Mouse (Mus musculus) Patski (cell line): ENCODE measurements at regions not wholly inside any gene's neighbourhood (a gene's known extent, or its start where the extent isn't known, plus 50 kb on each side); places are given as distances from the start of the nearest gene placed in this dataset.

Experiments
- ATAC-seq: fragments of 100-300 bp; one replicate; pipeline ENCODE4 v1.8.0; 2021
- CTCF ChIA-PET: fragments of 350-600 bp; sonication (Branson Sonifier 250); formaldehyde crosslinking; loops from one replicate; lab custom pipeline; 2022; ENCODE audit warnings: inconsistent platforms; lab: Charles Lee
- POLR2A ChIA-PET: fragments of 350-600 bp; sonication (Branson Sonifier 250); formaldehyde crosslinking; loops from one replicate; lab custom pipeline; 2022; ENCODE audit warnings: antibody characterized with exemption, inconsistent platforms; lab: Charles Lee
- DNase-seq: peaks from one replicate; pipeline ENCODE4 v3.0.0-alpha.2; 2011; ENCODE audit warnings: low read depth, low spot score
- H3K27me3 ChIP-seq: fragments of 371-371 bp; one replicate; pipeline ENCODE4 v1.5.1; 2021
- CTCF ChIP-seq: fragments of 100-300 bp; IDR thresholded peaks from one replicate; pipeline ENCODE4 v1.5.1; 2021
- in situ Hi-C: fragments of 300-500 bp; cut with MboI; formaldehyde crosslinking; loops from 3 replicates; pipeline ENCODE4 v1.11.1; 2018; ENCODE audit warnings: low pct_unique_long_range_greater_than_20kb, mixed read lengths

DNA sequence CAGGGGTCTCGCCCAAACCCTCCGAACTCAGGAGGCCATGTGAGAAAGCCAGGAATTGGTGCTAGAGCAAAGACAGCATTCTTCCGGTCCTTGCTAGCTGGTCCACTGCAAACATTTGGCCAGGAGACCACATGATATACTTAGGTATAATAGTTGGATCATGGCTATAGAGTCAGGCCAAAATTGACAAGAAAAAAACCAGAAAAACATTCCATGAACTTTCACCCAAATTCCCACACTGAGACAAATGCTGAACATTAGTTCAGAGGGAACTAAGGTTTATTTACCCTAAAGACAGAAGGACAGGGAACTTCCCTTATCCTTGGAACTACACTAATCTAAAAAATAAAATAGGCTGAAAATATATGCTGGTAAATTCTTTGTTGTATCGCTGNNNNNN lies 82.8 kb downstream of the Sox4 start:
- in situ Hi-C loops = no loop called here
- POLR2A ChIA-PET = no interaction called here
- DNase-seq = no peak
- ATAC-seq = no peak
- no peak for TF ChIP-seq CTCF
- no peaks in the 10 kb centered on the region for H3K27me3 ChIP-seq
- CTCF ChIA-PET = no interaction called here

DNA sequence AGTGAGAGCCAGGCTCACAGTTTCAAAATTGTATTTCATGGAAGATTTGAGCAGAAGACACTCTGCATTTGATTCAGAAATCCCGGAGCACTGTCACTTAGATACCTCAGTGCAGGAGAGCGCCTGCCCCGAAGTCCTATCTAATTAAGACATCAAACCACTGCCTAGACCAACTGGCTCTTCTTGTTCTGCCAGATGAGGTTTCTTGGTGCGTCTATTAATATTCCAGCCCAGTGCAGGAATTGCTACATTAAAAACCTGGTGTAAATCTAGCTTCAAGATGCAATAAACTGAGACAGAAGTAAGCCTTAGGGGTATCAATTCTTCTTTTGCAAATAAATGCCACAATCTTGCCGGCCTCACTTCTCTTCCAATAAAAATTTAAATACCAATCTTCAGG lies 86.3 kb downstream of the Sox4 start:
- no peak for ATAC-seq
- ChIA-PET POLR2A (no interaction called here), CTCF (no interaction called here)
- no peaks in the 10 kb centered on the region for H3K27me3 ChIP-seq
- no peak for DNase-seq
- in situ Hi-C loops = no loop called here
- TF ChIP-seq CTCF = no peak

DNA sequence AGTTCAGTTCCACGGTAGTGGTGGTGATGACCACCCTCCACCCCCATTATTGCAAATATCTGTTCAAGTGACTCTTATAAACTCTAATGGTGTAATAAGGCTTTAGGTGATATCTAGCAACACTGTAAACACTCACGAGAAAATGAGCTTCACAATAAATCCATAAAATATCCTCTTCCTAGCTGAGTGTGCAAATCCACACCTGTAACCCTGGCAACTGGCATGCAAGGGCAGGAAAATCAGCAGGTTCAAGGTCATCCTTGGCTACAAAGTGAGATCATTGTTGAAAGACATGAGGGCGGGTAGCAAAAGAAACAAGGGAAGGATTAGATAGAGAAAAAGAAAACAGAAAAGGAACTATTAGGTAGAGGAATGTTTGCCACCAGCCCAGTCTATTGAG lies 86.8 kb downstream of the Sox4 start:
- ATAC-seq = no peak
- TF ChIP-seq CTCF = no peak
- in situ Hi-C loops = no loop called here
- ChIA-PET CTCF (no interaction called here), POLR2A (no interaction called here)
- no peaks in the 10 kb centered on the region for H3K27me3 ChIP-seq
- DNase-seq = no peak

DNA sequence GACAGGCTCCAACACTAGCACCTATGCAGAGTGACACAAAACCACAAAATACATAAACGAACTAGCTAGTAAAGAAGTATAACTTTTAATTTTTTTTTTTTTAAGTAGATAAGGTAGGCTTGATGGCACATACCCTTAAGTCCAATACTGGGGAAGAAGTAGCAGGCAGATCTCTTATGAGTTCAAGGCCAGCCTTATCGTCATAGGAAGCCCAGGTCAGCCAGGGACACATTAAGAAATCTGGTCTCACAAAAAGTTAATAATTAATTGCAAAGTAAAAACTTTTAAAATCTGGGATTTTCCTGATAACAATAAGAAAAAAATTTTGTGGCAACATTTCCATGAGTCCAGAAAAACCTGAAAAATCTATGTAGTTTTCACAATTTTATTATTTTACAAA lies 92.9 kb downstream of the Sox4 start:
- ATAC-seq = no peak
- ChIA-PET POLR2A (no interaction called here), CTCF (no interaction called here)
- no peaks in the 10 kb centered on the region for H3K27me3 ChIP-seq
- no peak for DNase-seq
- TF ChIP-seq CTCF = no peak
- in situ Hi-C loops = no loop called here

DNA sequence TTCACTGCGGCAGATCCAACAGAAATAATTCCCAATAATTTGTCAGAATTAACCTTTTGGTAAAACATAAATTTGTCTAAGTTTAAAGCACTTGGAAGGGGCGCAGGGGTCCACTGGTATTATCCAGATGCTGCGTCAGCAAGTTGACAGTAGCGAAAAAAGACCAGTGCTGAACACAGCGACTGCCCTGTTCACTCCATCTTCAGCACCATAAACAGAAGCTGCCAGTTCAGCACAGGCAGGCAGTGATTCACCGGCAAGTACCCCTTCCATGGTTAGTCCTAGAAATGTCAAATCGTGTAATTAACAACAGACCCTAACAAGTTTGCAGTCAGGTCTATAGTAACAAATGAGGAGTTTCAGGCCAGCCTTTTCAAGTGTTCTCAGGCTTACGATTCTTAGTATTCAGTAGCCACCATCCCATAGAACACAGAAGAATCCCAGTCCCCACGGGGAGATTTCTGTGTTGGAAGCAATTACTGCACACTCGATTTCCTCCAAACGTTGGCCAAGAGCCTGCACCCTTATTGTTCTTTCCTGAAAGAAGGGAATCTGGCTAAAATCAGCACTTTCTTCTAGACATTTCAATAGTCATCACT lies 93.6 kb downstream of the Sox4 start:
- H3K27me3 ChIP-seq = no peaks in the 10 kb centered on the region
- ChIA-PET POLR2A (interaction anchor here (0.6 kb wide), 1 partner anchor 13 kb away, joined by 3 read pairs; no protein-coding TSS in a partner anchor), CTCF (interaction anchor here (1.4 kb wide), 1 partner anchor 8 kb away, joined by 5 read pairs; no protein-coding TSS in a partner anchor)
- in situ Hi-C loops = no loop called here
- ATAC-seq (no peak), DNase-seq (no peak)
- no peak for TF ChIP-seq CTCF

DNA sequence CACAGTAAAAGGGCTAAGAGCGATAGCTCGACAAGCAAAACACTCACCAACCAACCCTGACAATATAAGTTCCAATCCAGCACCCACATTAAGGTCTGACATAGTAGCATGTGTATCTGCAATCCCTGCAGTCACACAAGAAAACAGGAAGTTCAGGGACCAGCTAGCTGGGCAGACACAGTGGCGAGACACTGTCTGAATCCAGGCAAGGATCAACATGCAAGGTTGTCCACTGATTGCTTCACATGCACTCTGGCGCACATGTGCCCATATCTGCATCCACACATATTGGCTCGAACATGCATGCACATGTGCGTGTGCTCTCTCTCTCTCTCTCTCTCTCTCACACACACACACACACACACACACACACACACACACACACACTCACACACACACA lies 95.5 kb downstream of the Sox4 start:
- no peak for TF ChIP-seq CTCF

DNA sequence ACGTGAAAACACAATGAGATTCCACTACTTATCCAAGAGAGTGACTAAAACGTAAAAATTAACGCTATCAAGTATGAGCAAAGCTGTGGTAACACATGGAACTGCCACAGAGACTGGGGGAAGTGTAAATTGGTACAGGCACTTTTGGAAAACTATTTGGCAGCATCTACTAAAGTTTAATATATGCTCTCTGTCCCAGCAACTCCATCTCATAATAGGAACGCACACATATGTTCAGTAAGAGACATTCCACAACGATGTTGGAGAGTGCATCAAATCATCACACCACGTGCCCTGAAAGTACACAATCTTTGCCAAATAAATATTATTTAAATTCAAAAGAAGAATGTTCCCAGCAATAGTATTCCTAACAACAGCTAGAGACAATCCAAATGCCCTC lies 96.3 kb downstream of the Sox4 start:
- in situ Hi-C loops = no loop called here
- CTCF ChIA-PET = no interaction called here
- POLR2A ChIA-PET = no interaction called here
- DNase-seq = no peak
- TF ChIP-seq CTCF = no peak
- no peaks in the 10 kb centered on the region for H3K27me3 ChIP-seq
- ATAC-seq = no peak

More for the DNA sequence above, 95.5 kb downstream of the Sox4 start:
- ATAC-seq = no peak
- no peaks in the 10 kb centered on the region for H3K27me3 ChIP-seq
- in situ Hi-C loops = no loop called here
- no peak for DNase-seq
- POLR2A ChIA-PET = no interaction called here
- CTCF ChIA-PET = no interaction called here

DNA sequence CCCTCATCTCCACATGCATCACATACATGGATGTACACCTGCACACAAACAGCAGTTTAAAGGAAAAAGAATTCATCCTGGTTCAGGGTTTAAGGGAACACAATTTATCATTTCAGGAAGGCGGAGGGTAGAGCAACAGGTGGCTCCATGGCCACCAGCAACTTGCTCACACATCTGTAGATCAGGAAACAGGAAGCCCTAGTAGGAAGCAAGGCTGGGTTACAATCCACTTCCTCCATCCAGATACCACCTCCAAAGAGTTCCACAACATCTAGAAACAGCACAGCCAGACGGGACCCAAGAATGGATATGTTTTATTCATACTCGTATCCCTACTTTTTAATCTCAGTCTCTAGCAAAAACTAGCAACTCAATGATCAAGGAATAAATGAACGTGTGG lies 97.0 kb downstream of the Sox4 start:
- CTCF ChIA-PET = no interaction called here
- H3K27me3 ChIP-seq = no peaks in the 10 kb centered on the region
- DNase-seq (no peak), ATAC-seq (no peak)
- TF ChIP-seq CTCF = no peak
- in situ Hi-C loops = no loop called here
- POLR2A ChIA-PET = no interaction called here

DNA sequence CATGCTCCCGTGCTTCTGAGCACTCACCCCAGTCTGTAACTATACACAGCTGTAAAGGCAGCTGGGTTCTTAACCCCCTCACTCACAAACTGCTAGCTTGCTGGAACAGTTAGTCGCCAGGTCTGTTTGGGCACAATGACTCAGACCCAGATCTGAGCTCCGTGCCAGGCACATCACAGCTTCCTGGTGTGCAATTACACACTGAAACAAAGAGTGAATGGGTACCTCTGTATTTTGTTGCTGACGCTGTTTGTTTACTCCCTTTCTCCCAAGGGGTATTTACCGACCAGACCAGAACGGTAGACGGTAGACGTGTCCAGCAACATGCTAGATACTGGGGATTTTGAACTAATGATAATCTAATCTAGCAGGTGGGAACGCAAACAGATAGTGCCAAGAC lies 99.3 kb downstream of the Sox4 start:
- CTCF ChIA-PET = no interaction called here
- POLR2A ChIA-PET = no interaction called here
- in situ Hi-C loops = no loop called here
- ATAC-seq (no peak), DNase-seq (no peak)
- TF ChIP-seq CTCF = no peak
- no peaks in the 10 kb centered on the region for H3K27me3 ChIP-seq

DNA sequence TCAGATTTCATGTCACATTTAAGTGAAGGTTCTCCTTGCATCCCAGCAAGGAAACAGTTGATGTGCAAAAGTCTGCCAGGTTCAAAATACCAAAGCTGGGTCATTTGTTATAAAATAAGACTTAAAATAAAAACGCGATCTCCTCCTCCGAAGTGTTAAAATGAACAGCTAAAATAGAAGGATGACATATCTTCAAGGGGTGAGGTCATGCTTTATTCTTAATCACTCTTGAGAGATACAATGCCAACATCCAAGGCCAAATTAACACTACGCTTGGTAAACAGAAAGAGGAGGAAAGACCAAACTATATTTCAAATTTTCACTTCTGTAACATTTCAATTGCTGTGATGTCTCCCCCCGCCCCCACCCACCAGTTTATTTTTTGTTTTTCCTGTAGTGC lies 105.2 kb downstream of the Sox4 start:
- ATAC-seq (no peak), DNase-seq (no peak)
- H3K27me3 ChIP-seq = no peaks in the 10 kb centered on the region
- ChIA-PET CTCF (interaction anchor here (1.3 kb wide), 1 partner anchor 13 kb away, joined by 6 read pairs; no protein-coding TSS in a partner anchor), POLR2A (no interaction called here)
- TF ChIP-seq CTCF = no peak
- in situ Hi-C loops = no loop called here

DNA sequence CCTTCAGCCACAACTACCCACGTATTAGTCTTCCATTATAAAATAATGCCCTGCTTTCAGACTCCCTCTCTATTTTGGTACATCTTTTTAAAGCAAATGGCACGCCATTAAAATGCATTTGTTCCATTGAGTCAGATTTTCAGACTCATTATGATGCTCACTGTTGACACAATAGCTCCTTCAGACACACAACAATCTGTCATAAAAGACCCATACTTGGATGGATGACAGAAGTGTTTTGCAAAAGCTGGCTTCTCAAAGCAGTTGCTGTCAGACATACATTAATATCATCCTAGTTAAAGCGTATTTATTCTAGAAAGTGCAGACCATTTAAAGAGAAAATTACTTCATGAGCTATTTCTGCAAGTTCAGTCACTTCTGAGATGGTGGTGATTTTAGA lies 106.0 kb downstream of the Sox4 start:
- ATAC-seq = no peak
- in situ Hi-C loops = no loop called here
- TF ChIP-seq CTCF = no peak
- H3K27me3 ChIP-seq = no peaks in the 10 kb centered on the region
- ChIA-PET CTCF (interaction anchor here (1.3 kb wide), 1 partner anchor 12 kb away, joined by 6 read pairs; no protein-coding TSS in a partner anchor), POLR2A (no interaction called here)
- no peak for DNase-seq

DNA sequence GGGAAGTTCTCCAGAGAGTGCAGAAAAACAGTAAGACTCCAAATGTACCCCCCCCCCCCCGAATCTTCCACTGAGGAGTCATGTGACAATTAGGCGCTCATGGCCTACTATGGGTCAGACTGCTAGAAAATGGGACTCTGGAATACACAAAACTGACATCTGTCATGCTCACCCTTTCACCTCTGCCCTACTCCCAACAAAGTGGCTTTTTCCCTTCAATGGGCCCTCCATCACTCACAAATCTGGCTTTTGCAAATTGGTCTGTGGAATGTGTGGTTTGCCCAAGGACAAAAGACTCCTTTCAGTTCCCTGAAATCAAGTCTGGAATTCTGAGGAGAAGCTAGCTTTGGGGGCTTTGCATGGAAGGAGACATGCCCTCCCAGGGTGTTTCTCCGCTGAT lies 109.0 kb downstream of the Sox4 start:
- H3K27me3 ChIP-seq = no peaks in the 10 kb centered on the region
- in situ Hi-C loops = no loop called here
- ATAC-seq = no peak
- peak; percentile 17 for DNase-seq
- CTCF ChIA-PET = no interaction called here
- POLR2A ChIA-PET = interaction anchor here (0.7 kb wide), 1 partner anchor 1112 kb away, joined by 3 read pairs; no protein-coding TSS in a partner anchor
- TF ChIP-seq CTCF = no peak
